Mouse (Mus musculus) thymus, postnatal 14 days (tissue): Measurements from ENCODE around the gene Adra2b.

Experiments
- DNase-seq: peaks from one replicate; pipeline ENCODE4 v3.0.0; 2021

Adra2b gene

DNA sequence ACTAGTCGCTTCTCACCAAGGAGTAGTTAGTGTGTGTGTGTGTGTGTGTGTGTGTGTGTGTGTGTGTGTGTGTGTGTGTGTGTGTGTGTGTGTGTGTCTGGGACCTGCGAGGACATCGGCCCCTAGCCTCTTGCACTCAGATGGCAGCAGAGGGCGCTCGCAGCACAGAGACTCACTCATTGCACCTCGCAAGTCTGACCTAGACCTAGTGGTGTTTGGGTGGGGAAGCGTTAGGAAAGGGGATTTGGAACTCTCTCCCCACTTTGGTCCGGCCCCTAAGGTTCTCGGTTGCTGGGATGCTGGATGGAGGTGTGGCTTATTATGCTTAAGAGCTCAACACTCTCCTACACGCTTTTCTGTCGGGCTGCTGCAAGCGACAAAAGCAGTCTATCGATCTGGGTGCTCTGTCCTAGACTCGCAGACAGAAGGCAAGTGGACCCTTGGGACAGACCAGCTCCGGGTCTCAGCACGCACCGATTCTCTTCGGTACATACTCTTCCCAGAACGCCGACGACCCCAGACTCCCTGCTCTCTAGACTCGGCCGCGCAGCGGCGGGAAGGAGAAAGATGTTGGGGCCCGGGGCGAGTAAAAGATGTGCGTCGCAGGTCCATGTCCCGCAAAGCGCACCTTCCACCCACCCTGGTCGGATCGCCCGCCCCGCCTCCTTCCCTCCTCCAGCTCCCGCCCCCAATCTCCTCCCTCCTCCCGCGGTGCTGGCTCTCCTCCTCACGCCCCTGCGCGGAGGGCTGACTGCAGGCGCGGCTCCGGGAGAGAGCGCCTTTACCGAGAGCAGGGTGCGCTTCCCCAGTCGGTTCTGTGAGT lies at the start of gene Adra2b:
Gene Adra2b, plus strand, starts transcription at position 750 of the 823 bp plus-strand sequence.
- peak; percentile 81 for DNase-seq

DNA sequence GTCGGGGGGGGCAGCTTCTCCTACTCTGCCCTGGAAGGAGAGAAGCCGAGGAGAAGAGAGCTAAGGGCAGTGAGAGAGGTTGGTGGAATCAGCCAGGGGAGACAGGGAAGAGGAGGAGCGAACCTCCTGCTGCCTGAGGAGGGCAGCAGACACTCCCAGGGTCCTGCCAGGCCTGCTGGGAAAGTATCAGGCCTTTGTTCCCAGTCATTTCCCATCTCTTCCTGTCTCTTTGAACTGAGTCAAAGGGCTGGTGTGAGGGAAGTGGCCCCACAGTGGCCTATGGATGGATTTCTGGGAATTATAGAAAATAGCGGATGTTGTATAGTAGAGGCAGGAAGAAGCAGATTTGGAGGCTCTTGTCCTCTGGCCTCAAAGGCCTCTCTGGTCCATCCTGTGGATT lies 49.1 kb upstream of the Adra2b start:
- DNase-seq = peak; percentile 47

DNA sequence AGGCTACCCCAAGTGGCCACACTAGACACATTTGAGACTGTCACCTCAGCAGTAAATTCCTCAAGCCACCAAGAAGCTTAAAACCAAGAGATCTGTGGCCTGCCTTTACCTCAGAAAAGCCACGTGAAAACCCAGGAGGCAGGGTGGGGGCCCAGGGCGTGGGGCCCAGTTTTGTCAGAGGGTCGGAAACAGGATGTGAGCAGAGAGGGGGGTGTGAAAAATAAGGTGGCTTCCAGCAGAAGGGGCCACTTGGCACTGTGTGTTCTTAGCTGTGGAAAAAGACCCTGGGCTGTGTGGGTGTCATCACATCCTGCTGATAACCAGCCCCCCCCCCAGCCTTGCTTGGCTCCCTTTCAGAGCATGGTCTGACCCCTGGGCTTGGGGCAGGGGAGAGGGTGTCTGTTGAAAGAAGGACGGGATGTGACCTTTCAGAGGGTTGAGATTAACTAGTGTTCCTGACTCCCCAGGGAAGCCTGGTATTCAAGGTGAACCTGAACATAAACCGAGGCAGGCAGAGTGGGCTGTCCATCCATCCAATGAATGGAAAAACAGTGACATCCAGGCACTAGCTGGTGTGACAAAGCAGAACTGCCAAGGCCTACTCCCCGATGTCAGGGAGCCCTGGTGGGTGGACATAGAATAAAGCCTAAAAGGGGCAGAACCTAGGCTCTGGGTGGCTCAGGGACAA lies 48.4 kb upstream of the Adra2b start:
- DNase-seq = peak; percentile 91

- DNase-seq = no peak
Measured at GRCm38 (mm10) chr2:127315155-127315470, 47.9 kb upstream of the Adra2b start.

- no peak for DNase-seq
Measured at GRCm38 (mm10) chr2:127316431-127316830, 46.6 kb upstream of the Adra2b start.

DNA sequence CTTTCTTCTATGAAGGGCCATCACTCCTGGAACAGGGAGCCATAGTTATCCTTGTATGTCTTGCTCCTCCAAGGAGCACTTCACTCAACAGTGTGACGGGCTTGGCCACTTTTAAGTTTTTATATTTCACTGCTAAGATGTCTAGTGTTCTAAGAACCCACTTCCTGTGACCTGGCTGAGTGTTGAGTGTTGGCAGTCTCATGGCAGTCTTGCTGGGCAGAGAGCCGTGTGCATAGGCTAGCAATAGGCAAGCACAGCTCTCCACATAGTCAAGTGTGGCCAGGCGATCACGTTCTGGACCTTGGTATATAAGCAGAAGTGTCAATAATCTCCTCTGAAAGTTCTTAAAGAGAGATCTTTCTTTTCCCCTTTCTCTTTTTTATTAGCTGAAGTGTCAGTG lies 44.9 kb upstream of the Adra2b start:
- peak; percentile 59 for DNase-seq

GRCm38 (mm10) chr2:127319071-127319470 lies 43.9 kb upstream of the Adra2b start:
- peak; percentile 43 for DNase-seq

DNA sequence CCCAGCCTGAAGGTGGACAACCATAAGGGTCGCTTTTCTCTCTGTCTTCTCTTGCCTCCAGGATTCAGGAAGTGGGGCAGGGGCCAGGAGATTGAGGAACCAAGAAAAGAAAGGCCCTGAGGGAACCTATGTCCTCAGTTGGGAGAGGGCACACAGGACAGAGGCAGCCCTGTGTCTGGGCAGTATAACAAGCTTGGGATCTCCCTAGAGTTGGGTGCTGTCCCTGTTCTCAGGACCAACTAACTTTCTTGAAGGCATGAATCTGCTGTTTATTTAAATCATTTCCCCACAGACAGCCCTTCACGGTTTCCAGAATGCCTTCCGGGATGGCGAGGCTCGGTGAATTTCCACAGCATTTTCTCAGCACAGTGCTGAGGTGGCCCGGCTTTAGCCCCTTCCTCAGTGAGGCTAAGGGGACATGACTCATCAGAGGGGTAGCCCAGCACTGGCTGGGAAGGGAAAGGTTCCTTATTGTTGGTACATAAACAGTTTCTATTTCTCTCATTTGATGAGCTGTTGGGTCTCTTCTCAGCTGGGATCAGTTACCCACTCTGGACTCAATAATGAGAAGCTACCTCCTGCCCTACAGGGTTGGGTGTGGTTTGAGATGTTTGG lies 40.2 kb upstream of the Adra2b start:
- DNase-seq = no peak

DNA sequence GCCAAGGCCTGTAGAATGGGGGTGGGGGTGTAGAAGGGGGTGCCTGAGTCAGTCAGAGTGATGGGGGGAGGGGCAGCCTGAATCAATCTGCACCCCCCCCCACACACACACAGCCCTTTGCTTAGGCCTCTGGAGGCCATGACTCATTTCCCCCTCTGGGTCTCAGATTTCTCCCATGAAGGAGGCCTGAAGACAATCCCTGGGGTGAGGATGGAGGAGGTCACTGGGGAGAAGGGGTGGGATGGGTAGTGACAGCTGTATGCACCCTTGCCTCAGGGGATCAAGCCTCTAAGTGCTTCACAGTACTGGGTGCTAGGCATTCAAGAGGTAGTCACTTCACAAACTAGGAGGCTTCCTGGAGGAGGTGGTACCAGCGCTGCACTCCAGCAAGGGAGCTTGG lies 39.3 kb upstream of the Adra2b start:
- peak; percentile 21 for DNase-seq

GRCm38 (mm10) chr2:127324456-127324855 lies 38.6 kb upstream of the Adra2b start:
- peak; percentile 39 for DNase-seq

DNA sequence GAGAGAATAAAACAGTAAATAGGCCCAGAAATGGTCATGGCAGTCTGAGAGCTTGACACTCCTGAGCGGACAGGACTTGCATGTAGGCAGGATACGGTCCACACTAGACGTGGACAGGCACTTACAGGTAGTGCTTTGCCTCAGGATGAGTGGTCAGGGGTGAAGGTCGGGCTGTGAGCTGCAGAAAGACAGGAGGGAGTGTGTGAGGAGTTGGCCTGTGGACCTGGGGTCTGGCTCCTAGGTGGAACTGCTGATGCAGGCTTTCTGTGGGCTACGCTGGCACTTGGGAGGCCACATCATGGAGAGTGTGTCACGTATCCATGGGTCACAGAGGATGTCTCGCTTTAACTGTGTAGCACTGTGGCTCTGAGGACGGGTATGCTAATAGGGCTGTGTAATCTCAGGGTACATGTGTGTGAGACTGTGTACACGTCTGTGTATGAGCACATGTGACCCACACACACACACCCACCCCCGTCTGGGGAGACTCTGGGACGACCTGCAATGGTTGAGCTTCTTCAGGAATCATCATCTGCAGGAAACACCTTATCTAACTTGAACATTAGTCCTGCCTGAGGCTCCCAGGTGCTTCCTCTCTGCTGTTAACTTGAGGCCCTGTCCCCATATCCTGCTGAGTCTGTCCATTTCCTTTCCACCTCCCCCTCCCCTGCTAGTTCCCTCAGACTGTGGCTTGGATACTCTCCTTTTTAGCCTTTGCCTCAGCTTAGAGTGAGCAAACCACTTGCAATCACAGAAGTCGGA lies 34.7 kb upstream of the Adra2b start:
- DNase-seq = peak; percentile 72

GRCm38 (mm10) chr2:127332807-127333570 lies 30.0 kb upstream of the Adra2b start:
- peak; percentile 87 for DNase-seq

GRCm38 (mm10) chr2:127333945-127334603 lies 28.9 kb upstream of the Adra2b start:
- peak; percentile 78 for DNase-seq

GRCm38 (mm10) chr2:127335078-127335541 lies 27.9 kb upstream of the Adra2b start:
- DNase-seq = peak; percentile 94

- DNase-seq = peak; percentile 99
Measured at GRCm38 (mm10) chr2:127335767-127336496, 27.1 kb upstream of the Adra2b start, which contains the start of gene Dusp2. Gene Dusp2, plus strand, starts transcription at chr2:127336159.

DNA sequence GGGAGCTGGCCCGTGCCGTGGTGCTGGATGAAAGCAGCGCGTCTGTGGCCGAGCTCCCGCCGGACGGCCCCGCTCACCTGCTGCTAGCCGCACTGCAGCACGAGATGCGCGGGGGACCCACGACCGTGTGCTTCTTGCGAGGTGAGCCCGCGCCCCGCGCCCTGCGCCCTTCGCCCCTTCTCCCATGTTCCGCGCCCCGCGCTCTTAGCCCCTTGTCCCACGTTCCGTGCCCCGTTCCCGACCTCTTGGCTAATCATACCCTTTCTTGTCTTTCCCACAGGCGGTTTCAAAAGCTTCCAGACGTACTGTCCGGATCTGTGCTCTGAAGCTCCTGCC lies 26.5 kb upstream of the Adra2b start:
- DNase-seq = no peak

DNA sequence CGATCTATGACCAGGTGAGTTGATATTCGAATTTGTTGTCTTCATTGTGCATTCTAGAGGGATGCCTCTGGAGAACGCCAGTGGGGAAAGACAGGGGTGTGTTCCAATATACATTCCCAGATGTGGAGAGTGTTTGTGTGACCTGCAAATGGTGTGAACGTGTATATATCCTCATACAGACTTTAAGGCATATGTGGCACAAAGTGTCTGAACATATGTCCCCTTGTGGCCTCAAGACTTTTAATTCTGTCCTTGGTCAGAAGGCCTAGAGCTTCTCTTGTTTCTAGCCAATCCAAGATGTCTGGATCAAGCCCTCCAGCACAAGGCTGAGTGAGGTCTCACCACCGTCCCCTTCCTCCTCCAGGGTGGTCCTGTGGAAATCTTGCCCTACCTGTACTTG lies 26.1 kb upstream of the Adra2b start:
- DNase-seq = peak; percentile 42

- peak; percentile 83 for DNase-seq
Measured at GRCm38 (mm10) chr2:127337531-127337930, 25.5 kb upstream of the Adra2b start.

DNA sequence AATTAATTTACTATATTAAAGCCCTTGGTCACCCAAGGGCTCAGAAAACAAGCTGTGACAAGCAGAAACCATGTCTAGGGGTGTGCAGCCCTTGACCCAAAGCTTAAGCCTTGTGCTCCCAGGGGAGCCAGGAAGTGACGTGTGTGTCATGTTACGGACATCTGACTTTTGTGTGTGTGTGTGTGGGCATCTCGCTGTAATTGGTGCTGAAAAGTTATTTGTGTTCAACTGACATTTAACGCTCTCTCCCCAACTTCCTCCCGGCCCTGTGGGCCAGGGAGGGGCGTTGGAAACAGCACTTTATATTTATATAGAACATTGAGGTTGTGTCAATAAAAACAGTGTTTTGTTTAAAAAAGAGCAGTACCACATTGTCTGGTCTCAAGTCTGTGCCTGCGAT lies 25.0 kb upstream of the Adra2b start:
- DNase-seq = peak; percentile 45

DNA sequence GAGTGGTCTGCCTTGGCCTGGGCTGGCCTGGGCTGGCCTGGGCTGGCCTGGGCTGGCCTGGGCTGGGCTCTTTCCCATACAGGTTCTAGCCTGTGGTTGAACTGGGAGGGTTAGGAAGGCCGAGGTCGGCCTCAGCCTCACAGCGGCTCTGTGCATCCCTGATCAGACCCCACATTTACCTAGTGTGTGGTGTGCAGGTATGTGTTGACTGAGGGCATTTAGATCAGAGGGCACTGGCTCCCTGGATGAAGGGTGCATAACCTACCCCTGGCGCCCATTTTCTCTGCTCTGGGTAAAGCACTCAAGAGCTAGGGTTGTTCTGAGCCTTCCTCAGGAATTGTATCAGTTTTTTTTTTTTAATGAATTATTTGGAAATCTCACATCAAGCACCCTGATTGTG lies 24.6 kb upstream of the Adra2b start, which contains the start of gene Astl:
Gene Astl, plus strand, starts transcription at position 224 of the 400 bp plus-strand sequence.
- no peak for DNase-seq

DNA sequence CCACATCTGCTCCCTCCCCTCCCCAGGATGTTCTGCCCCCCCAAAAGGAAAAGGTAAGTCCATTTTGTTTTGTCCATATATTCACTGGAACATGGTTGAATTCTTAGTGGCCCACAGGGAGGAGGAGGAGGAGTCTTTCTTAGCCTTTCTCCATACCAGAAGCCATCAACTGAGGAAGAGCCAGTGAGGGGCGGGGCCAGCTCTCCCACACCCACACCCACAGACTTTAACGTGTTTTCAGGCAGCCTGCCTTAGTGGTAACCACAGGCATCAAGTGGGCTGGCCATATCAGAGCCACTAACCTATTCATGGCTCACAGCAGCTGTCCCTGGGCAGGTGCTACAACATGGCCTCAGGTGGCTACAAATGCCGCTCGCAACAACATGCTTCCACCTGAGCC lies 24.2 kb upstream of the Adra2b start:
- DNase-seq = peak; percentile 71
